Mouse (Mus musculus): ENCODE results near the gene Kmt5c. TPM values are rescaled to one million over a fixed set of nuclear protein-coding genes. Genes with fewer than 3 reads are reported as not detected.

The Kmt5c gene
- polyA plus RNA-seq, 1 experiment from 2014 or later: 58.5 TPM

DNA sequence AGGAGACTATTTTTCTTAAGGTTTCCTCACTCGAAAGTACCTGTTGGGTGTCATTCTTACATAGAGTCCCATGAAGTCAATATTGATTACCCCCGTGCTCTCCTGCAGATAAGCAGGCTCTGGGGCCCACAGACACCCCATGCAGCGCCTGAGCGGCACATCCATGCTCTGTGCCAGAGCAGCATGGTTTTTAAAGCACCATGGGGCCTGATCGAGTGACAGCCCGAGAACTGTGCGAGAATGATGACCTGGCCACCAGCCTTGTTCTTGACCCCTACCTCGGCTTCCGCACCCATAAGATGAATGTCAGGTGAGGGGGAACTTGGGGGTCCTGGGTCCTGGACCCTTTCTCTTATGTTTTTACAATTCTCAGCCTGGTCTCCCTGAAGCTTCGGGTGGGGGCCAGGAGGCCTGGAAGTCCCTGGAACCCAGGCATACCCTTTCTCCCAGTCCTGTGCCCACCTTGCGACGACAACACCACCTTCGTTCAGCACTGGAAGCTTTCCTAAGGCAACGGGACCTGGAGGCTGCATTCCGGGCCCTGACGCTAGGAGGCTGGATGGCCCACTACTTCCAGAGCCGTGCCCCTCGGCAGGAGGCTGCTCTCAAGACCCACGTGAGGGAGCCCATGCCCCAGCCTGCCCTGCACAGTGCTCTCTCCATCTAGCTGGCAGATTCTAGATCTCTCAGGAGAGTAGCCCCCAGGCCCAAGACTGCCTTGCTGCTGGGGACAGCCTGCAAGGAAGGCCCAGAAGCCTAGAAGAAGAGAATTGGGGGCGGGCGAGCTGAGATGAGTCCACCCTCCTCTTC lies 2.0 kb downstream of the Kmt5c start:
- Histone ChIP-seq H3K4me1 (ENCODE audit: control insufficient read depth, insufficient read depth, low read length) (peaks cover 26% of the 10 kb centered on the region), H3K36me3 (ENCODE audit: control insufficient read depth, insufficient read depth, low read length) (peaks cover 7% of the 10 kb centered on the region), H3K9ac (ENCODE audit: low read depth, low read length) (peak overlapping the region; percentile 47), H3K4me2 (ENCODE audit: low read length) (peak overlapping the region; percentile 71), H3K9me3 (replicated peaks; ENCODE audit: control insufficient read depth, low read length, poor library complexity, severe bottlenecking) (no peaks in the 10 kb centered on the region), H3K27ac (ENCODE audit: low read length) (peak overlapping the region; percentile 94), H3K4me3 (ENCODE audit: low read depth, low read length) (no peak overlapping the region; the same call in 1 of the 2 replicates), H3K27me3 (ENCODE audit: control insufficient read depth, insufficient read depth, low read depth, low read length) (no peaks in the 10 kb centered on the region)
- no peak for ATAC-seq
- 74% methylated on average over 21 of the region's 21 CpGs for WGBS

DNA sequence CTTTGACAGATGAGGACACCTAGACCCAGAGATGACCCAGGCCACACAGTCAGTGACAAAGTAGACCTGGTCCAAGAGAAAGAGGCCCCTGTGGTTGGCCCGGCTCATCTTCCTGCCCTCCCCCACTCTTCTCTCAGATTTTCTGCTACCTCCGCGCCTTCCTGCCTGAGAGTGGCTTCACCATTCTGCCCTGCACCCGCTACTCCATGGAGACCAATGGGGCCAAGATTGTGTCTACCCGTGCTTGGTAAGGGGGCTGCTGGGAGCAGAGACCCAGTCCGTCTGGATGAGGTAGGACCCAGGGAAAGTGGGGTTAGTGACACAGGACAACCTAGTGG lies 2.5 kb downstream of the Kmt5c start:
- Histone ChIP-seq H3K27me3 (ENCODE audit: control insufficient read depth, insufficient read depth, low read depth, low read length) (no peaks in the 10 kb centered on the region), H3K27ac (ENCODE audit: low read length) (no peak overlapping the region), H3K36me3 (ENCODE audit: control insufficient read depth, insufficient read depth, low read length) (peaks cover 10% of the 10 kb centered on the region), H3K4me3 (ENCODE audit: low read depth, low read length) (no peak overlapping the region), H3K9ac (ENCODE audit: low read depth, low read length) (peak overlapping the region; percentile 47; the same call in 1 of the 2 replicates), H3K4me2 (ENCODE audit: low read length) (no peak overlapping the region), H3K4me1 (ENCODE audit: control insufficient read depth, insufficient read depth, low read length) (peaks cover 26% of the 10 kb centered on the region), H3K9me3 (replicated peaks; ENCODE audit: control insufficient read depth, low read length, poor library complexity, severe bottlenecking) (no peaks in the 10 kb centered on the region)
- 88% methylated on average over 6 of the region's 6 CpGs for WGBS
- no peak for ATAC-seq

- 67% methylated on average over 2 of the region's 2 CpGs for WGBS
- Histone ChIP-seq H3K27ac (ENCODE audit: low read length) (no peak overlapping the region), H3K4me1 (ENCODE audit: control insufficient read depth, insufficient read depth, low read length) (peaks cover 25% of the 10 kb centered on the region), H3K4me3 (ENCODE audit: low read depth, low read length) (no peak overlapping the region), H3K9me3 (replicated peaks; ENCODE audit: control insufficient read depth, low read length, poor library complexity, severe bottlenecking) (no peaks in the 10 kb centered on the region), H3K4me2 (ENCODE audit: low read length) (no peak overlapping the region), H3K27me3 (ENCODE audit: control insufficient read depth, insufficient read depth, low read depth, low read length) (no peaks in the 10 kb centered on the region), H3K36me3 (ENCODE audit: control insufficient read depth, insufficient read depth, low read length) (peaks cover 10% of the 10 kb centered on the region), H3K9ac (ENCODE audit: low read depth, low read length) (no peak overlapping the region)
- no peak for ATAC-seq
Measured at GRCm38 (mm10) chr7:4743354-4743753, 3.4 kb downstream of the Kmt5c start.

GRCm38 (mm10) chr7:4744886-4745285 lies 5.0 kb downstream of the Kmt5c start:
- H3K4me2 ChIP-seq (ENCODE audit: low read length): no peak overlapping the region
- H3K4me1 ChIP-seq (ENCODE audit: control insufficient read depth, insufficient read depth, low read length): peaks cover 16% of the 10 kb centered on the region
- H3K4me3 ChIP-seq (ENCODE audit: low read depth, low read length): no peak overlapping the region
- peaks cover 10% of the 10 kb centered on the region for H3K36me3 ChIP-seq (ENCODE audit: control insufficient read depth, insufficient read depth, low read length)
- no peak overlapping the region for H3K9ac ChIP-seq (ENCODE audit: low read depth, low read length)
- H3K27me3 ChIP-seq (ENCODE audit: control insufficient read depth, insufficient read depth, low read depth, low read length): no peaks in the 10 kb centered on the region
- no peaks in the 10 kb centered on the region for H3K9me3 ChIP-seq (replicated peaks; ENCODE audit: control insufficient read depth, low read length, poor library complexity, severe bottlenecking)
- WGBS: 98% methylated on average over 6 of the region's 6 CpGs
- no peak overlapping the region for H3K27ac ChIP-seq (ENCODE audit: low read length)
- no peak for ATAC-seq

- Histone ChIP-seq H3K4me1 (ENCODE audit: control insufficient read depth, insufficient read depth, low read length) (peaks cover 11% of the 10 kb centered on the region), H3K36me3 (ENCODE audit: control insufficient read depth, insufficient read depth, low read length) (peaks cover 10% of the 10 kb centered on the region), H3K9ac (ENCODE audit: low read depth, low read length) (0 out of 2 replicates have a peak overlapping the region, but pooled peaks have one; percentile 20), H3K27me3 (ENCODE audit: control insufficient read depth, insufficient read depth, low read depth, low read length) (no peaks in the 10 kb centered on the region), H3K27ac (ENCODE audit: low read length) (no peak overlapping the region), H3K9me3 (replicated peaks; ENCODE audit: control insufficient read depth, low read length, poor library complexity, severe bottlenecking) (no peaks in the 10 kb centered on the region), H3K4me3 (ENCODE audit: low read depth, low read length) (no peak overlapping the region), H3K4me2 (ENCODE audit: low read length) (no peak overlapping the region)
- 84% methylated on average over 22 of the region's 22 CpGs for WGBS
- ATAC-seq: no peak
Measured at GRCm38 (mm10) chr7:4746326-4746980, 6.5 kb downstream of the Kmt5c start.

GRCm38 (mm10) chr7:4747156-4747899 lies 7.4 kb downstream of the Kmt5c start:
- Histone ChIP-seq H3K27ac (ENCODE audit: low read length) (no peak overlapping the region), H3K27me3 (ENCODE audit: control insufficient read depth, insufficient read depth, low read depth, low read length) (no peaks in the 10 kb centered on the region), H3K36me3 (ENCODE audit: control insufficient read depth, insufficient read depth, low read length) (peaks cover 10% of the 10 kb centered on the region), H3K4me1 (ENCODE audit: control insufficient read depth, insufficient read depth, low read length) (peaks cover 10% of the 10 kb centered on the region), H3K4me2 (ENCODE audit: low read length) (no peak overlapping the region), H3K9ac (ENCODE audit: low read depth, low read length) (no peak overlapping the region), H3K9me3 (replicated peaks; ENCODE audit: control insufficient read depth, low read length, poor library complexity, severe bottlenecking) (no peaks in the 10 kb centered on the region), H3K4me3 (ENCODE audit: low read depth, low read length) (no peak overlapping the region)
- ATAC-seq: no peak
- WGBS: 77% methylated on average over 9 of the region's 9 CpGs

DNA sequence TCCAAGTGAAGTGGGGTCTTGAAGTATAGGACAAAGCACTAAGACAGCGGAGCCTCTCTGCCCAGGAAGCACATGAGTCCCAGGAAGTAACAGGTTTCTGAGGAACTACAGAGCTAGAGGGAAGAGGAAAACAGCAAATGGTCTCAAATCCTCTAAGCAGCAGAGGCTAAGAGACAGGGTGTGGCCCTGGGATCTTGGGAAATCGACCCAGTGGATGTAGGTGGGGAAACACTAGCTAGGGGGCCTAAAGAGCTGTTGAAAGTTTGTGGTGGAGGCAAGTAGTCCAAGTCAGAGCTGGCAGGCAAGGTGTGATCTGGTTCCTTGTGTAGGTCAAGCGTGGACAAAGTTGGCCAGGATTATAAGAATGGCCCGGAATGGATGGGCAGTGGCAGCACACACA lies 8.4 kb downstream of the Kmt5c start:
- Histone ChIP-seq H3K9me3 (replicated peaks; ENCODE audit: control insufficient read depth, low read length, poor library complexity, severe bottlenecking) (no peaks in the 10 kb centered on the region), H3K4me3 (ENCODE audit: low read depth, low read length) (no peak overlapping the region), H3K27me3 (ENCODE audit: control insufficient read depth, insufficient read depth, low read depth, low read length) (no peaks in the 10 kb centered on the region), H3K27ac (ENCODE audit: low read length) (no peak overlapping the region), H3K4me1 (ENCODE audit: control insufficient read depth, insufficient read depth, low read length) (peaks cover 14% of the 10 kb centered on the region), H3K4me2 (ENCODE audit: low read length) (no peak overlapping the region), H3K36me3 (ENCODE audit: control insufficient read depth, insufficient read depth, low read length) (peaks cover 10% of the 10 kb centered on the region), H3K9ac (ENCODE audit: low read depth, low read length) (no peak overlapping the region)
- 85% methylated on average over 4 of the region's 4 CpGs for WGBS
- ATAC-seq: no peak

DNA sequence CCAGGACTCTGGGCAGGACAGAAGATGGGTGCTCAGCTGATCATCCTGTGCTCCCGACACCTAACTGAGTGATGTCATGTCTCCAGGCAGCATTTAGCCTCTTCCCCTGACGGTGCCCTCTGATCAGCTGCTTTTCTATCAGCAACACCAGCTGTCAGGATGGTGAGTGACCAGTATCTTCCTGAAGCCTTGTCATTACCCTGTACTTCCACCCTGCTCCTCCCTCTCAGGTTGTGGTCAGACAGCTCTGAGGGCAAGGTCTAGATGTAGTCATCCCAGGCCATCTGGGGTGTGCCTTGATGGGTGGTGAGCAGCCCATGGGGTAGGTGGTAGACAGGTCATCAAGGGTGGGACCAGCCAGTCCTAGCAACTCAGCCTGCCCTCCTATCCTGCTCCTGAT lies 9.3 kb downstream of the Kmt5c start:
- Histone ChIP-seq H3K4me1 (ENCODE audit: control insufficient read depth, insufficient read depth, low read length) (peaks cover 15% of the 10 kb centered on the region), H3K4me3 (ENCODE audit: low read depth, low read length) (no peak overlapping the region), H3K4me2 (ENCODE audit: low read length) (no peak overlapping the region), H3K27me3 (ENCODE audit: control insufficient read depth, insufficient read depth, low read depth, low read length) (no peaks in the 10 kb centered on the region), H3K36me3 (ENCODE audit: control insufficient read depth, insufficient read depth, low read length) (peaks cover 10% of the 10 kb centered on the region), H3K9ac (ENCODE audit: low read depth, low read length) (no peak overlapping the region), H3K9me3 (replicated peaks; ENCODE audit: control insufficient read depth, low read length, poor library complexity, severe bottlenecking) (no peaks in the 10 kb centered on the region), H3K27ac (ENCODE audit: low read length) (no peak overlapping the region)
- 94% methylated on average over 2 of the region's 2 CpGs for WGBS
- ATAC-seq: no peak
